Mouse (Mus musculus) lung, adult 18-20 months (tissue): Measurements from ENCODE around the gene Ctdsp2.

ENCODE experiments used
- DNase-seq, 2 experiments: peaks; one replicate each; pipeline ENCODE4 v3.0.0; 2022; ENCODE audit warnings: mixed read lengths in 2 of 2

Gene Ctdsp2

GRCm38 (mm10) chr10:127047954-127048353, 69.4 kb downstream of the Ctdsp2 start, which contains the start of gene Cyp27b1:
Cyp27b1 (plus strand) TSS chr10:127048250.
- DNase-seq = no peak

- DNase-seq = no peak
Measured at GRCm38 (mm10) chr10:127048608-127049394, 70.3 kb downstream of the Ctdsp2 start.
